Mouse (Mus musculus) midbrain, postnatal 0 days (tissue): ENCODE measurements around the gene Cdh23. TPM values are rescaled to one million over a fixed set of nuclear protein-coding genes. Genes with fewer than 3 reads are reported as not detected.

Source experiments
- ATAC-seq: fragments of 200-750 bp; cut with Nextera tagmentation; 2 replicates; pipeline ENCODE4 v1.8.0; 2017; ENCODE audit warnings: moderate number of reproducible peaks, mild to moderate bottlenecking, moderate TSS enrichment, moderate library complexity; ENCODE audit not compliant: low FRiP score
- DNase-seq: peaks from one replicate; pipeline ENCODE4 v3.0.0-alpha.2; 2015; ENCODE audit warnings: low spot score
- H3K27ac ChIP-seq: fragments of 300-500 bp; sonication (generic); 2 replicates; pipeline ENCODE4 v1.5.1; 2014; ENCODE audit warnings: low read depth, mild to moderate bottlenecking, low read length, mixed read lengths
- H3K27me3 ChIP-seq: fragments of 300-500 bp; sonication (generic); 2 replicates; pipeline ENCODE4 v1.6.1; 2014; ENCODE audit warnings: low read length, control low read depth, mixed read lengths; ENCODE audit not compliant: insufficient read depth
- H3K36me3 ChIP-seq: fragments of 300-500 bp; sonication (generic); 2 replicates; pipeline ENCODE4 v1.6.1; 2014; ENCODE audit warnings: low read length, control low read depth, mixed read lengths; ENCODE audit not compliant: insufficient read depth
- H3K4me1 ChIP-seq: fragments of 300-500 bp; sonication (generic); 2 replicates; pipeline ENCODE4 v1.6.1; 2014; ENCODE audit warnings: mild to moderate bottlenecking, control low read depth, antibody characterized with exemption, low read length, mixed read lengths; ENCODE audit not compliant: insufficient read depth
- H3K4me2 ChIP-seq: fragments of 300-500 bp; sonication (generic); 2 replicates; pipeline ENCODE4 v1.6.1; 2014; ENCODE audit warnings: low read depth, mild to moderate bottlenecking, low read length, mixed read lengths; ENCODE audit not compliant: poor library complexity, severe bottlenecking
- H3K4me3 ChIP-seq: fragments of 300-500 bp; sonication (generic); 2 replicates; pipeline ENCODE4 v1.5.1; 2014; ENCODE audit warnings: low read depth, mild to moderate bottlenecking, low read length, moderate library complexity
- H3K9ac ChIP-seq: fragments of 300-500 bp; sonication (generic); replicated peaks from 2 replicates; pipeline ENCODE4 v1.6.1; 2014; ENCODE audit warnings: mild to moderate bottlenecking, low read length, moderate library complexity, mixed read lengths; ENCODE audit not compliant: poor library complexity, severe bottlenecking
- H3K9me3 ChIP-seq: fragments of 300-500 bp; sonication (generic); 2 replicates; pipeline ENCODE4 v1.6.1; 2016; ENCODE audit warnings: low read length, control low read depth
- CTCF ChIP-seq: IDR thresholded peaks from 2 replicates; pipeline ENCODE4 v1.5.1; 2016; ENCODE audit warnings: antibody characterized with exemption, mild to moderate bottlenecking
- WGBS: fragments of 180-500 bp; shearing (Covaris S2); extraction: QIAGEN DNeasy Blood & Tissue Kit; methylation state at CpG from one replicate; pipeline ENCODE4 v1.1.7; 2014; 5-methylcytosine and 5-hydroxymethylcytosine counted together
- polyA plus RNA-seq: library from polyadenylated mRNA; unstranded; fragments of >200 nt; fragmentation: Nextera tagmentation; extraction: Ambion mirVana; gene quantifications from 2 replicates; pipeline ENCODE4 v1.2.1, GENCODE M21; 2015
- total RNA-seq: library from RNA; depleted of rRNA; stranded (reverse); fragments of >200 nt; gene quantifications from 2 replicates; pipeline ENCODE4 v1.2.3, GENCODE M21; 2014

The Cdh23 gene
- total and polyA plus RNA-seq, 2 experiments from 2014 or later = 4.8 to 20.8 TPM

- no peak for TF ChIP-seq CTCF
- no peaks in the 10 kb centered on the region for H3K9me3 ChIP-seq
- WGBS = 39% methylated on average over 7 of the region's 7 CpGs
- no peak overlapping the region for H3K4me3 ChIP-seq
- no peak overlapping the region for H3K27ac ChIP-seq
- H3K4me1 ChIP-seq = peaks cover 5% of the 10 kb centered on the region; the same call in 1 of the 2 replicates
- H3K9ac ChIP-seq = no peak overlapping the region
- H3K27me3 ChIP-seq = peaks cover 8% of the 10 kb centered on the region; the same call in 1 of the 2 replicates
- ATAC-seq (no peak), DNase-seq (peak; percentile 56)
- no peaks in the 10 kb centered on the region for H3K36me3 ChIP-seq
- H3K4me2 ChIP-seq = no peak overlapping the region
These were observed 344.4 kb downstream of the Cdh23 start for GRCm38 (mm10) chr10:60351761-60352455.

DNA sequence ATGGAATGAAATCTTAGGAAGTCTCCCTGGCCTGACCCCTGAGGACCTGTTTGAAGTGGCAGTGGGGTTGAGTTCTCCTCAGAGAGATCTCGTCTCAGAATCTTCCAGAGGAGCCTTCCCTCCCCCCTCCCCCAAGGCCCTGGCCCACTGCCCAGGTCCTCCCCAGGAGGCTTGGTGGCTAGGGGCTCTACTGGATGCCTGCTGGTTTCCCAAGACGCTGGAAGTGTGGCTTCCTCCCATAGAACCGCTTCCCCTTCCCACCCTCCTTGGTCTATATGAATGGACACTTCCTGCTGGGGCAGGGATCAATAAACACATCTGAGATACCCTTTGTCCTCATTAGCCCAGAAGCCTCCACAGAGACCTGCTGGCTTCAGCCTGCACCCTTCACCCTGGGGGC is 345.0 kb downstream of the Cdh23 start:
- WGBS = 33% methylated on average over 3 of the region's 3 CpGs

DNA sequence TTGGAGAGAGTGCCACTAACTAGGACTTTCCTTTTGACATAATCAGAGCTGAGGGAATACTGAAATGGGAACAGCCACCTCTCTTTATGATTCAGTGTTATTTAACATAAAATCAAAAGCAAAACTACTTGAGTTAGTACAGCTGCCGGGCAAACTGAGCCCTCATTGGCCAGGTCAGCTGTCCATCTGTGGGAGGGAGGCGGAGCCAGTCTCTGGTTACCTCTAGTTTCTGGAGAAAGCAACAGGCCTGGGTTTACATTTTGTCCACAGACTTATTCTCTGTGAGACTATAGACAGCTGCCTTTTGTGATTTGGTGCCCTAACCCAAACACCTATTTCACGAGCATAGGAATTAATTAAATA is 345.5 kb downstream of the Cdh23 start:
- Histone ChIP-seq H3K4me2 (no peak overlapping the region), H3K9me3 (no peaks in the 10 kb centered on the region), H3K27ac (no peak overlapping the region), H3K9ac (no peak overlapping the region), H3K4me1 (peaks cover 5% of the 10 kb centered on the region; the same call in 1 of the 2 replicates), H3K4me3 (no peak overlapping the region), H3K27me3 (peaks cover 19% of the 10 kb centered on the region; the same call in 1 of the 2 replicates), H3K36me3 (no peaks in the 10 kb centered on the region)
- DNase-seq (peak; percentile 52), ATAC-seq (no peak)
- TF ChIP-seq CTCF = no peak
- 46% methylated on average over 3 of the region's 3 CpGs for WGBS

More for the DNA sequence above, 345.0 kb downstream of the Cdh23 start:
- ATAC-seq (no peak), DNase-seq (no peak)
- TF ChIP-seq CTCF = no peak
- H3K27ac ChIP-seq = 0 out of 2 replicates have a peak overlapping the region, but pooled peaks have one; percentile 47
- peaks cover 14% of the 10 kb centered on the region; the same call in 1 of the 2 replicates for H3K27me3 ChIP-seq
- no peak overlapping the region for H3K9ac ChIP-seq
- no peak overlapping the region for H3K4me3 ChIP-seq
- peaks cover 5% of the 10 kb centered on the region; the same call in 1 of the 2 replicates for H3K4me1 ChIP-seq
- no peaks in the 10 kb centered on the region for H3K9me3 ChIP-seq
- no peak overlapping the region for H3K4me2 ChIP-seq
- no peaks in the 10 kb centered on the region for H3K36me3 ChIP-seq

- Histone ChIP-seq H3K4me1 (peaks cover 5% of the 10 kb centered on the region; the same call in 1 of the 2 replicates), H3K9me3 (no peaks in the 10 kb centered on the region), H3K27me3 (peaks cover 20% of the 10 kb centered on the region; the same call in 1 of the 2 replicates), H3K27ac (no peak overlapping the region), H3K9ac (no peak overlapping the region), H3K36me3 (no peaks in the 10 kb centered on the region), H3K4me2 (no peak overlapping the region), H3K4me3 (no peak overlapping the region)
- WGBS = 47% methylated on average over 5 of the region's 5 CpGs
- ATAC-seq (no peak), DNase-seq (no peak)
- no peak for TF ChIP-seq CTCF
These were observed 346.0 kb downstream of the Cdh23 start for GRCm38 (mm10) chr10:60350077-60350804.

DNA sequence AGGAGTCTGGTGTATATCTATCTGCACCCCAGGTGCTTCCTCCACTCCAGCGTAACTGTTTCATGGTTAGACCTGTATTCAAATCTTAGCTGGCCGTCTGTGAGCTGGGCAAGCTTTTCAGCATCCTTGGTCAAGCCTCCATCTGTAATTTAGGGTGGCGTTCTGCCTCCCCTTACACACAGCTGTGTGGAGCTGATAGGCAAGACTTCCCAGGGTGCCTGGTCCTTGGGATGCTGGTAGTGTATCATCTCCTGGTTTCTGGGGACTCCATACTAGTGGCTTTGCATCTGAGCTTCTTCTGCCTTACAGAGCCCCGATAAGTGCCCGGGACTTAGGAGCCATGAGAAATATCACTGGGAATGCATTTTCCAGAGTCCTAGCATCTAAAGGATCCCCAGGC is 346.6 kb downstream of the Cdh23 start:
- H3K36me3 ChIP-seq = no peaks in the 10 kb centered on the region
- 87% methylated on average over 5 of the region's 5 CpGs for WGBS
- H3K4me2 ChIP-seq = no peak overlapping the region
- H3K27ac ChIP-seq = no peak overlapping the region
- H3K4me1 ChIP-seq = peaks cover 5% of the 10 kb centered on the region; the same call in 1 of the 2 replicates
- no peaks in the 10 kb centered on the region for H3K9me3 ChIP-seq
- TF ChIP-seq CTCF = no peak
- no peak overlapping the region for H3K9ac ChIP-seq
- H3K4me3 ChIP-seq = no peak overlapping the region
- peaks cover 20% of the 10 kb centered on the region; the same call in 1 of the 2 replicates for H3K27me3 ChIP-seq
- DNase-seq (no peak), ATAC-seq (no peak)

DNA sequence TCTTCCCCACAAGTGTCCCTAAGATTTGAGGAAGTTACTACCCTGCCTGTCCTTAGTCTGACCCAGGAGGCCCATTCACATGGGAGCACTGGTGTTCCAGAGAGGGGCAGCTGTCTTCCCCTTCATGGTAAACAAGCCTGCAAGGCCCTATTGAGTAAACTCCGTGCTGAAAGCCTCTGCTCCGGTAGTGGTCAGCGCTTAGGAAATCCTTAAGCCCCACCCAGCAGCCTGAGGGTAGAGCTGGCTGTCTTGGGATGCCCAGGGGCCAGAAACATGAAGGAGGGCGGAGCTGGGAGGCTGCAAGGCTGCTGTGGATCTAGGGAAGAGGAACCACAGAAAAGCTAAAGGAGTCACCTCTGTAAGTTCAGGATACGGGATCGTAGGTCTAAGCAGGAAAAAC is 347.2 kb downstream of the Cdh23 start:
- no peak for DNase-seq
- TF ChIP-seq CTCF = no peak
- no peaks in the 10 kb centered on the region for H3K9me3 ChIP-seq
- H3K4me3 ChIP-seq = no peak overlapping the region
- no peak overlapping the region for H3K4me2 ChIP-seq
- H3K4me1 ChIP-seq = peaks cover 5% of the 10 kb centered on the region; the same call in 1 of the 2 replicates
- no peak overlapping the region for H3K9ac ChIP-seq
- H3K27me3 ChIP-seq = peaks cover 20% of the 10 kb centered on the region; the same call in 1 of the 2 replicates
- H3K36me3 ChIP-seq = no peaks in the 10 kb centered on the region
- 48% methylated on average over 6 of the region's 6 CpGs for WGBS
- no peak for ATAC-seq
- no peak overlapping the region for H3K27ac ChIP-seq
